Mouse (Mus musculus) telencephalon, adult 2 months (tissue): ENCODE measurements at regions not wholly inside any gene's neighbourhood (a gene's known extent, or its start where the extent isn't known, plus 50 kb on each side); places are given as distances from the start of the nearest gene placed in this dataset.

Experiments
- DNase-seq: peaks from one replicate; pipeline ENCODE4 v3.0.0-alpha.2; 2011; ENCODE audit warnings: low read depth, low spot score

DNA sequence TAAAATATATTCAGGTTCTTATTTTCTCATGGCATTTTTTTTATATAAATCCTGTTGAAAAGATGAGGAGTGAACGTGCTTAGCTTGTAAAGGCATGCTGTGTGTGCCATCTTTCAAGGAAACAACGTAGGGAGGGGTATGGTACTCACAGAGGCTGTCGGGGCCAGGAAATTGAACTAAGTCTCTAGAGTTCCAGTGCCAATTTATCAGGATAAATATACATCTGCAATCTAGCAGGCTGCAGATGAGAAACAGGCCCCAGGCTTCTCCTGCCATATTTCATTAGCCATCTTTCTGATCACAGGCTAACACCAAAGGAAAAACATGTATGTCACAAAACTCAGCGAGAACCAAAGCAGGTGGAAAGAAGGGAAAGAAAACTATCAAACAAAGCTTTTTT, 954.8 kb upstream of the Flrt2 start:
- DNase-seq, result no peak

DNA sequence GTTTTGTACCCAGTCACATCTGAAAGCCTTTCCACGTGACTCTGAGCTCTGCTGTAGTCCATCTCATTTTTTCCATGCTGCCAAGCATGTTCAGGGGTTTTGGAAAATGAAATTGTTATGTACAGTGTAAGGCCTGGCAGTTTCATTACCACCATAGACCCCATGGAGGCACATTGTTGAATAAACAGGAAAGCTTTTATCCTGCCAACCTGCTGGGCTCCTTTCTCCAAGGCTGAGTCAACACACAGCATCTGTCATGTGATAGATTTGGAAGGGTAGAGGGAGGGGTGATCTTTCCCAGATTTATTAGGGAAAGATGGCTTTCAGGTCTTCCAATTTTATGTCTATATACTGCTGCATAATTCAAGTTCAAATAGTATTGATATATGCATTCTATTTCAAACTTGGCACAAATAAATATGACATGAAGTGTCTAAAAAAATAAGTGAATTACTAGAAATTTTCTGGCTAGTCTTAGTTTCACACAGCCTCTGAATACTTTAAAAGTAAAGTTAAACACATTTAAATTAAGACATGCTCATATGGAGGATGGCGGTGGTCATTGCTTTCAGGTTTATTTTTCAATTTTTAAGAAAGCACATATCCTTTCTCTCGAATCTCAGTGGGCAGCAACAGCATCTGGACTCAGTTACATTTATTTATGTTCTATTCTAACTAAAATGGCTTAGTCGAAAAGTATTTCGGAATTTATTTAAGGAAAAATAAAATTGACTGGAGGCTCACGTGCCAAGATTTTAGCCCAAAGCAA, 942.1 kb upstream of the Flrt2 start:
- DNase-seq, result peak; percentile 43

DNA sequence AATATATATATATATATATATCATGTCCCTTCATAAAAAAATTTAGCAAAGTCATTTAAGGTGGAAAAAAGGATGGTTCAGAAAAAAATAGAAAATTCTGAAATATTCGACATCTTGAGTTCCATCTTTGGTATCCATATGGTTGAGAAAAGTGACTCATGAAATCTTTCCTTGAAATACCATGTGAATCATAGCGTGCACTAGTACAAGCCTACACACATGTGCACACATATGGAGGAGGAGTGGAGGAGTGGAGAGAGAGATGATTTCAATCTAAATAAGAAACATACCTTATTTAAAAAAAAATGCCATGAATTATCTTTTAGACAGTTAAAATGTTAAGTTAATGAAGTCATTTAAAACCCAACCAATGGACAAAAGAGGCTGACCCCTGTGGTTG, 936.3 kb upstream of the Flrt2 start:
- DNase-seq, result peak; percentile 53

GRCm38 (mm10) chr12:94795913-94796615, 896.0 kb upstream of the Flrt2 start:
- DNase-seq, result no peak

DNA sequence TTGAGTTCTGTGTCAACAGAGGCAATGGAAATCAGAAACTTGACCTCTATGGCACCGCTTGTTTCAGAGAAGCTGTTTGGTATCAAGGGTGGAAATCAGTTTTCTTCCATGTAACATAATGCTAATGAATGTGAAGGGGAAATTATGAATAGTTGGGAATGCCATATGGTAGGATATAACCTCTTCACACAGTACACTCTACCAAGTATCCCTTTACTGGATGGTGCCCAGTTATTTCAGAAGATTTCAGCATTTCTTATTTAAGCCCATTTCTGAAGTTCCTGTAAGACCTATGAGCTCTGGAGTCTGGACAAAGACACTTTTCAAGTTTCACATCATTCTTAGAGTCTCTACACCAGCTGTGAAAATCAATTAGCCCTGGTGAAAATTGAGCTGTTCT, 887.3 kb upstream of the Flrt2 start:
- no peak for DNase-seq

DNA sequence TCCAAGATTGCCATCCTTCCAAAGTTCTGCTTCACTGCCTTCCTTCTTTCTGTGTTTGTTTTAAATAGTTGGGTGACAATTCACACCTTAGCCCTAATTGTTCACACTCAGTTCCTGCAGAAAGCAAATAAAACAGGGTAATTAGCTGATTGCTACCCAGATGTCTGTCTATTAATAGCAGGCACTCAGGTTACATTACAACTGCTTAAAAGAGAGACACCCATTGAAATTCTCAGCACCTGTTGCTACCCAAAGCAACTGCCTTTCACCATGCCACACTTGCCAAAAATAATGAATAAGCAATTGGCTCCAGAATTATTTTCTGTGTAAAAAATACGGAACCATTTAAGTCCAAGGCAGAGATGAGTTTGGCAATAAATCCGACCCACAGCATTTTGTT, 860.6 kb upstream of the Flrt2 start:
- DNase-seq, result no peak

DNA sequence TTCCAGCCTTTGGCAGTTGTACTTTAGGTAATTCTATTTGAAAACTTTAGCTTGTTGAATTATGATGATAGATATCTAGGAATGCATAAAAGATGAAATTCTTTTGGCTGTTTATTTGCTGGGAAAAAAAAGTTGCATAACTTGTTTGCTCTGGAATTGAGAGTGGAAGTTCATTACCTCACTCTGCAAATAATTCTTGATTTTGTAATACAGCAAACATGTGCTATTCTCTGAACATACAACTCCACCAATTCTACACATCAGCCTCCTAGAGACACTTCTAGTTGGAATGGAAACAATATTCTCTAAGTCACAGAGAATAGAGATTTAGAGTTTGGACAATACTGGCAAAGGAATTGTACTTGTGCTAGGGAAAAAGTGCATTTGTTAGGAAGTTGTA, 829.3 kb upstream of the Flrt2 start:
- no peak for DNase-seq

- no peak for DNase-seq
Observed at GRCm38 (mm10) chr12:94910816-94911215, 781.2 kb upstream of the Flrt2 start.

DNA sequence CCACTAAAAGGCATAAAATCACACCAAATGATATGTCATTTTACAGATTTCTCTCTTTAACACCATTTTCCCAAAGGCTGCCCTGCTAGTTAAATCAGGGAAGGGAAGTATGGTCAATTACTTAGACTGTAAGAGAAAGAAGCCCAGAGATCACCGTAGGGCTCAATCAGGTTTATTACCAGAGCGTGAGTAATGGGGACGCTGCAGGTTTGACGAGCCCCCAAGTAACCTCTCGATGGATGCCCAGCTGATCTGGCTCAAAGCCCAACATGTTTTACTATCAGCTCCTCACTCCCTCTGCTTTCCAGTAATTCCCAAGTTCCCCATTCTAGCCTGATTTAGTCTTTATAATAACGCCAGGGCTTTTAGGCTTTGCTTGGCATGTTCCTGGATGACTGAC, 749.0 kb upstream of the Flrt2 start:
- no peak for DNase-seq
